Mouse (Mus musculus) spleen, adult 12 weeks (tissue): ENCODE measurements around the gene Gpr18.

Source experiments
- DNase-seq: peaks from one replicate; pipeline ENCODE4 v3.0.0; 2022; ENCODE audit warnings: low spot score

Gene Gpr18

GRCm38 (mm10) chr14:121915621-121916020 lies at the start of gene Gpr18:
Gpr18 (minus strand) TSS chr14:121915781.
- DNase-seq = no peak

- no peak for DNase-seq
Observed at GRCm38 (mm10) chr14:121964990-121965389, 49.4 kb upstream of the Gpr18 start, which contains the start of gene Gpr183. Gpr183 (minus strand) TSS chr14:121965195.

GRCm38 (mm10) chr14:121963942-121964335 lies 48.4 kb upstream of the Gpr18 start:
- DNase-seq = no peak

- no peak for DNase-seq
Observed at GRCm38 (mm10) chr14:121963251-121963941, 47.8 kb upstream of the Gpr18 start.

- no peak for DNase-seq
Observed at GRCm38 (mm10) chr14:121962128-121962890, 46.7 kb upstream of the Gpr18 start.

GRCm38 (mm10) chr14:121961496-121962127 lies 46.0 kb upstream of the Gpr18 start:
- no peak for DNase-seq

- DNase-seq = no peak
Observed at GRCm38 (mm10) chr14:121960997-121961396, 45.4 kb upstream of the Gpr18 start.

GRCm38 (mm10) chr14:121960531-121960930 lies 45.0 kb upstream of the Gpr18 start:
- no peak for DNase-seq

GRCm38 (mm10) chr14:121960031-121960430 lies 44.5 kb upstream of the Gpr18 start:
- DNase-seq = no peak

GRCm38 (mm10) chr14:121959538-121959980 lies 44.0 kb upstream of the Gpr18 start:
- DNase-seq = no peak

GRCm38 (mm10) chr14:121958751-121959537 lies 43.4 kb upstream of the Gpr18 start:
- no peak for DNase-seq

- no peak for DNase-seq
Observed at GRCm38 (mm10) chr14:121958041-121958750, 42.6 kb upstream of the Gpr18 start.

- no peak for DNase-seq
Observed at GRCm38 (mm10) chr14:121957176-121957871, 41.7 kb upstream of the Gpr18 start.

- no peak for DNase-seq
Observed at GRCm38 (mm10) chr14:121956291-121956690, 40.7 kb upstream of the Gpr18 start.

- no peak for DNase-seq
Observed at GRCm38 (mm10) chr14:121955176-121955795, 39.7 kb upstream of the Gpr18 start.

- DNase-seq = no peak
Observed at GRCm38 (mm10) chr14:121954608-121955007, 39.0 kb upstream of the Gpr18 start.

GRCm38 (mm10) chr14:121954129-121954528 lies 38.5 kb upstream of the Gpr18 start:
- DNase-seq = no peak

- no peak for DNase-seq
Observed at GRCm38 (mm10) chr14:121952046-121952400, 36.4 kb upstream of the Gpr18 start.

- no peak for DNase-seq
Observed at GRCm38 (mm10) chr14:121951399-121952045, 35.9 kb upstream of the Gpr18 start.

- DNase-seq = no peak
Observed at GRCm38 (mm10) chr14:121949897-121950296, 34.3 kb upstream of the Gpr18 start.
